Comparison of ENCODE assay signal across 8 mouse cellular contexts in the genomic region with DNA sequence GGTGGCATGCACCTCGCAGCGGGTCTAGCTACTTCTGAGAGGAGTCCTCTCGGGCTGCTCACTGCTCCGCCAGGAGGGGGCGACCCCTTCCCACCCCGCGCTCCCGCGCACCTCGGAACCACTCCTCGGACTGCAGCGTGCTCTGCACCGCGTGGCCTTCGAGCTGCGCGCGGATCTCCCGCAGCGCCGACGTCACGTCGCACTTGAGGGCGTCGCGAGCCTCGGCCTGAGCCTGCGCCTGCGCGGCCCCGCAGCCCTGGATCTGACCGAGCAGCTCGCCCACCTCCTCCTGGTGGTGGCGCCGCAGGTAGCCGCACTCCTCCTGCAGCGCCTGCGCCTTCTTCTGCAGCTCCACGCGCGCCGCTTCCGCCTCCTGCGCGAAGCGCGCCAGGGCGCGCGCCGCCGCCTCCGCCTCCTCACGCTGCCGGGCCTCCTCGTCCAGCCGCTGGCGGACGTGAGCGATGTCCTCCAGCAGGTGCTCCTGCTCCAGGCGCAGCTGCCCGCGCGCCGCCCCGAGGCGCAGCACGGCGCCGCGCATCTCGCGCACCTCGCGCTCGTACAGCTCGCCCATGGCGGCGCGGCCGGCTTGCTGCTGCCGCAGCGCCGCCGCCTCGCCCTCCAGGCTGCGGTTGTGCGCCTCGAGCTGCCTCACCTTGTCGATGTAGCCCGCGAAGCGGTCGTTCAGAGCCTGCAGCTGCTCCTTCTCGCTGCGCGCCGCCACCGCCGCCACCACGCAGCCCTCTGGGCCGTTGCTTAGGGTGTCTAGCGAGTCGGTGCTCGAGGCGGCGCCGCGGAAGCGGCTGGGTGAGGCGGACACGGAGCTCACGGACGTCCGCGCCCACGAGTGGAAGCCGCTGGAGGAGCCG. TPM values are rescaled to one million over a fixed set of nuclear protein-coding genes. Genes with fewer than 3 reads are reported as not detected.
DNase-seq lines count a peak whose midpoint lies in the region; ATAC-seq and TF ChIP-seq lines count a peak whose summit lies in the region.

No protein-coding gene starts in this region.

- peak; percentile 74 for ATAC-seq in intestine, postnatal 0 days
- ATAC-seq in megakaryocyte-erythroid progenitor cell, adult 5-6 weeks (replicated peaks; ENCODE audit: low FRiP score, low TSS enrichment, poor library complexity, severe bottlenecking), result peak; percentile 77
- ATAC-seq in monocyte, adult 5-6 weeks (replicated peaks; ENCODE audit: insufficient number of reproducible peaks, low FRiP score, low TSS enrichment, poor library complexity, severe bottlenecking), result no peak

- 0 out of 2 replicates have a peak, but pooled peaks cover 3% of the 10 kb centered on the region for H3K4me1 ChIP-seq in intestine, postnatal 0 days (replicated peaks; ENCODE audit: control insufficient read depth, insufficient read depth, low read length)

- peaks cover 56% of the 10 kb centered on the region for H3K27me3 ChIP-seq in intestine, postnatal 0 days (replicated peaks; ENCODE audit: control insufficient read depth, insufficient read depth, low read length)

- H3K27ac ChIP-seq in intestine, postnatal 0 days (ENCODE audit: low read depth, low read length), result no peak overlapping the region

- peak overlapping the region; percentile 74 for H3K4me2 ChIP-seq in intestine, postnatal 0 days (replicated peaks; ENCODE audit: low read depth)

- H3K36me3 ChIP-seq in intestine, postnatal 0 days (ENCODE audit: control insufficient read depth, insufficient read depth), result no peaks in the 10 kb centered on the region

- H3K9me3 ChIP-seq in intestine, postnatal 0 days (ENCODE audit: control insufficient read depth), result no peaks in the 10 kb centered on the region

- peak; percentile 55 for TF ChIP-seq CTCF in intestine, postnatal 0 days (IDR thresholded peaks at IDR 0.05; ENCODE audit: low read depth)

- no peak overlapping the region for H3K9ac ChIP-seq in intestine, postnatal 0 days (ENCODE audit: low read depth, low read length)

- peak; percentile 84 for DNase-seq in R1 (ENCODE audit: low read depth, low spot score)
- DNase-seq in cerebellum, adult 9-11 months, result peak; percentile 55
- peak; percentile 79 to 84 for DNase-seq in frontal cortex, postnatal 14 days (ENCODE audit: low spot score in 2 of 2)
- DNase-seq in left cerebral cortex, postnatal 25 days (ENCODE audit: low spot score in 2 of 2), result peak; percentile 89 to 95
- DNase-seq in skeletal muscle tissue, adult 2 months (ENCODE audit: low read depth, low spot score), result peak; percentile 10

- under 1% methylated on average over 120 of the region's 120 CpGs for WGBS in intestine, postnatal 0 days

- intact Hi-C loops in left cerebral cortex, postnatal 25 days (cut with DNase I), result no loop called here

- H3K4me3 ChIP-seq in intestine, postnatal 0 days (ENCODE audit: low read depth, low read length), result peak overlapping the region; percentile 45

RNA-seq across cellular contexts. Expression of a gene that starts 0.7 kb away (rescaled TPM):
- polyA plus RNA-seq in intestine, postnatal 0 days (2015; fragmentation: Nextera tagmentation; extraction: Ambion mirVana), result 0.25 and 0.26 TPM in 2 replicates
- 10 to 100 TPM; 41.3 to 44.4 TPM for total RNA-seq in left cerebral cortex, postnatal 25 days (2021)
- 21.1 and 23.4 TPM in 2 replicates for total RNA-seq in megakaryocyte-erythroid progenitor cell, adult 5-6 weeks (2014; fragmentation: Nextera tagmentation)
- total RNA-seq in megakaryocyte-erythroid progenitor cell, adult 5-6 weeks (2017), result 30.0 and 43.5 TPM in 2 replicates
- total RNA-seq in monocyte, adult 5-6 weeks (2017), result 0.38 to 0.49 TPM in 2 of 3 replicates, not detected in the other

RNA-seq across cellular contexts. Expression of a gene that starts 39.4 kb away (rescaled TPM):
- 60.3 and 60.4 TPM in 2 replicates for polyA plus RNA-seq in intestine, postnatal 0 days (2015; fragmentation: Nextera tagmentation; extraction: Ambion mirVana)
- total RNA-seq in left cerebral cortex, postnatal 25 days (2021), result 100 to 1,000 TPM; 149 to 152 TPM
- 136 and 160 TPM in 2 replicates for total RNA-seq in megakaryocyte-erythroid progenitor cell, adult 5-6 weeks (2014; fragmentation: Nextera tagmentation)
- total RNA-seq in megakaryocyte-erythroid progenitor cell, adult 5-6 weeks (2017), result 116 and 165 TPM in 2 replicates
- total RNA-seq in monocyte, adult 5-6 weeks (2017), result 22.9 to 57.1 TPM (median 40.8 TPM) in 3 replicates

RNA-seq across cellular contexts. Expression of a gene that starts 52.1 kb away (rescaled TPM):
- polyA plus RNA-seq in intestine, postnatal 0 days (2015; fragmentation: Nextera tagmentation; extraction: Ambion mirVana), result 15.9 TPM in 2 replicates
- total RNA-seq in left cerebral cortex, postnatal 25 days (2021), result 10 to 100 TPM; 34.4 to 37.6 TPM
- total RNA-seq in megakaryocyte-erythroid progenitor cell, adult 5-6 weeks (2014; fragmentation: Nextera tagmentation), result 38.3 and 51.3 TPM in 2 replicates
- total RNA-seq in megakaryocyte-erythroid progenitor cell, adult 5-6 weeks (2017), result 66.9 and 68.5 TPM in 2 replicates
- total RNA-seq in monocyte, adult 5-6 weeks (2017), result 32.0 to 53.6 TPM (median 48.2 TPM) in 3 replicates

Comparison
In these comparisons a context has a peak if more than half of its experiments do, and no peak if none do; other contexts are left out.
1. DNase-seq: peak in every context shown above with its lines; median percentile 92 in left cerebral cortex, postnatal 25 days; 84 in R1; 82 in frontal cortex, postnatal 14 days; 55 in cerebellum, adult 9-11 months; 10 in skeletal muscle tissue, adult 2 months.
2. RNA of a gene that starts 0.7 kb away (total RNA-seq): 41.3 to 44.4 TPM in left cerebral cortex, postnatal 25 days and 21.1 to 43.5 TPM in megakaryocyte-erythroid progenitor cell, adult 5-6 weeks; 0.38 to 0.49 TPM in monocyte, adult 5-6 weeks; every median in the first group is over 10 times any median in the second.